ENCODE assay signal across 33 mouse cellular contexts in genomic region chr11:5790431-5790830, GRCm38 (mm10). TPM values are rescaled to one million over a fixed set of nuclear protein-coding genes. Genes with fewer than 3 reads are reported as not detected.
DNase-seq lines count a peak whose midpoint lies in the region; ATAC-seq and TF ChIP-seq lines count a peak whose summit lies in the region.
"Had no signal": no experiment of that assay in that cellular context is flagged by ENCODE, and none has a peak within 500 bp of the region (broad histone marks: within the 10 kb centered on the region; RNA-seq: fewer than 3 reads in every experiment).

No protein-coding gene starts in this region.

- no peak overlapping the region for H3K9ac ChIP-seq in liver, embryonic 13.5 days
- no peak overlapping the region for H3K9ac ChIP-seq in liver, embryonic 12.5 days
- H3K9ac ChIP-seq: heart, embryonic 12.5 days; hindbrain, embryonic 15.5 days; kidney, embryonic 15.5 days; limb, embryonic 12.5 days; lung, embryonic 15.5 days; midbrain, embryonic 15.5 days; neural tube, embryonic 15.5 days had no signal

- peaks cover 45% of the 10 kb centered on the region for H3K4me1 ChIP-seq in liver, embryonic 13.5 days (replicated peaks)
- H3K4me1 ChIP-seq in liver, embryonic 12.5 days: peaks cover 33% of the 10 kb centered on the region
- peaks cover 14% of the 10 kb centered on the region; the same call in 1 of the 2 replicates for H3K4me1 ChIP-seq in spleen, adult 2 months (ENCODE audit: control insufficient read depth, insufficient read depth, insufficient read length)

- no peaks in the 10 kb centered on the region for H3K27me3 ChIP-seq in liver, embryonic 13.5 days
- H3K27me3 ChIP-seq in liver, embryonic 12.5 days (replicated peaks): no peaks in the 10 kb centered on the region
- H3K27me3 ChIP-seq in spleen, adult 2 months (ENCODE audit: control insufficient read depth, insufficient read depth, low read length): no peaks in the 10 kb centered on the region
- H3K27me3 ChIP-seq: heart, embryonic 12.5 days; hindbrain, embryonic 15.5 days; kidney, embryonic 15.5 days; limb, embryonic 12.5 days; lung, embryonic 15.5 days; midbrain, embryonic 15.5 days; neural tube, embryonic 15.5 days had no signal

- peak overlapping the region; percentile 85; the same call in 1 of the 2 replicates for H3K4me2 ChIP-seq in liver, embryonic 13.5 days
- H3K4me2 ChIP-seq in liver, embryonic 12.5 days: no peak overlapping the region

- H3K27ac ChIP-seq in liver, embryonic 13.5 days: 0 out of 2 replicates have a peak overlapping the region, but pooled peaks have one; percentile 98
- no peak overlapping the region for H3K27ac ChIP-seq in liver, embryonic 12.5 days
- peak overlapping the region; percentile 99 for H3K27ac ChIP-seq in spleen, adult 2 months (ENCODE audit: insufficient read depth, low read length)
- H3K27ac ChIP-seq in macrophage: peak overlapping the region; percentile 91
- H3K27ac ChIP-seq: heart, adult 2 months; hindbrain, embryonic 10.5 days; hindbrain, embryonic 15.5 days; limb, embryonic 12.5 days; lung, embryonic 15.5 days; midbrain, embryonic 15.5 days; neural tube, embryonic 15.5 days had no signal

- 83% methylated on average over 1 of the region's 1 CpGs for WGBS in liver, embryonic 13.5 days (ENCODE audit: insufficient replicate concordance)
- 89% methylated on average over 1 of the region's 1 CpGs for WGBS in liver, embryonic 12.5 days (ENCODE audit: insufficient replicate concordance)
- 25% methylated on average over 1 of the region's 1 CpGs for WGBS in spleen, adult 2 months
- WGBS in macrophage (ENCODE audit: missing documents): 80% methylated on average over 1 of the region's 1 CpGs

- H3K36me3 ChIP-seq in liver, embryonic 13.5 days: peaks cover 44% of the 10 kb centered on the region
- H3K36me3 ChIP-seq in liver, embryonic 12.5 days: peaks cover 47% of the 10 kb centered on the region
- H3K36me3 ChIP-seq in spleen, adult 2 months (ENCODE audit: control insufficient read depth, insufficient read depth, low read length): peaks cover 26% of the 10 kb centered on the region
- peaks cover 46% of the 10 kb centered on the region for H3K36me3 ChIP-seq in macrophage (ENCODE audit: inconsistent target)

- TF ChIP-seq POLR2A in spleen, adult 2 months (IDR thresholded peaks at IDR 0.05; ENCODE audit: low read depth, low read length): no peak

- TF ChIP-seq CTCF in spleen, adult 2 months (IDR thresholded peaks at IDR 0.05; ENCODE audit: extremely low read depth, insufficient read depth, insufficient read length, insufficient replicate concordance): no peak

- intact Hi-C loops in left cerebral cortex, postnatal 25 days (cut with DNase I): no loop called here

- no peak overlapping the region for H3K4me3 ChIP-seq in liver, embryonic 13.5 days (replicated peaks)
- H3K4me3 ChIP-seq in liver, embryonic 12.5 days: no peak overlapping the region
- H3K4me3 ChIP-seq in spleen, adult 2 months (ENCODE audit: extremely low read depth, insufficient read depth, insufficient read length): no peak overlapping the region
- no peak overlapping the region for H3K4me3 ChIP-seq in macrophage (ENCODE audit: inconsistent target)
- H3K4me3 ChIP-seq: heart, adult 2 months; heart, embryonic 12.5 days; kidney, embryonic 15.5 days had no signal

- ATAC-seq in liver, embryonic 13.5 days (ENCODE audit: low read depth): no peak
- no peak for ATAC-seq in liver, embryonic 12.5 days
- ATAC-seq: activated CD4-positive, CD25-positive, alpha-beta regulatory T cell, adult 4 months; CD4-positive, CD25-positive, alpha-beta regulatory T cell, adult 4 months; forebrain, embryonic 16.5 days; inflammation-experienced regulatory T-cells, adult 6 months; midbrain, embryonic 15.5 days had no signal

- DNase-seq in liver, embryonic 13.5 days: no peak
- DNase-seq in spleen, adult 2 months (ENCODE audit: low read depth in 1 of 2, low spot score in 2 of 2): no peak
- no peak for DNase-seq in spleen, postnatal 10 days (ENCODE audit: low spot score in 2 of 2)
- DNase-seq in urinary bladder, postnatal 14 days (ENCODE audit: low spot score): no peak
- DNase-seq in left cerebral cortex, postnatal 25 days (ENCODE audit: low spot score in 2 of 2): no peak
- DNase-seq: adrenal gland, adult 2 months; adrenal gland, postnatal 36 days; cerebellum, adult 11 months; cerebellum, adult 9-10 months; cerebellum, postnatal 36 days; gastrocnemius, adult 2 months; gastrocnemius, postnatal 36 days; heart, postnatal 10 days; kidney, adult 18-20 months; kidney, postnatal 25 days; retina, postnatal 1 day; right cerebral cortex, postnatal 14 days; thymus, postnatal 14 days had no signal

- peaks cover 59% of the 10 kb centered on the region for H3K79me2 ChIP-seq in macrophage (ENCODE audit: inconsistent target)

- no peaks in the 10 kb centered on the region for H3K9me3 ChIP-seq in liver, embryonic 13.5 days (replicated peaks)
- no peaks in the 10 kb centered on the region for H3K9me3 ChIP-seq in liver, embryonic 12.5 days (replicated peaks)
- H3K9me3 ChIP-seq: heart, embryonic 12.5 days; hindbrain, embryonic 10.5 days; hindbrain, embryonic 15.5 days; kidney, embryonic 15.5 days; limb, embryonic 12.5 days; lung, embryonic 15.5 days; midbrain, embryonic 15.5 days; neural tube, embryonic 15.5 days had no signal

RNA-seq across cellular contexts. Expression of gene Dbnl, which starts 2.1 kb away (rescaled TPM):
- polyA plus RNA-seq in liver, embryonic 13.5 days (2015; fragmentation: Nextera tagmentation; extraction: Ambion mirVana): 57.5 and 64.4 TPM in 2 replicates
- 71.6 and 72.0 TPM in 2 replicates for polyA plus RNA-seq in liver, embryonic 12.5 days (2016; fragmentation: Nextera tagmentation; extraction: Ambion mirVana)
- polyA plus RNA-seq in spleen, adult 2 months (2012; rRNA removed): 104 and 130 TPM in 2 replicates
- total RNA-seq in macrophage (2018; cell fraction: chromatin; rRNA removed): 100 to 1,000 TPM in 22 of 26 experiments, 10 to 100 TPM in 4; 52.4 to 324 (median 184) TPM
- total RNA-seq in macrophage (2018; cell fraction: cytosol; rRNA removed): 100 to 1,000 TPM; 112 to 283 (median 177) TPM
- total RNA-seq in macrophage (2018; cell fraction: nucleus; rRNA removed): 100 to 1,000 TPM in 20 of 26 experiments, 10 to 100 TPM in 6; 63.8 to 229 (median 124) TPM
- polyA plus RNA-seq in macrophage (2018): 170 to 177 TPM (median 175 TPM) in 3 replicates
- 10 to 100 TPM; 69.2 to 74.1 TPM for total RNA-seq in left cerebral cortex, postnatal 25 days (2021)

RNA-seq across cellular contexts. Expression of gene Pgam2, which starts 13.1 kb away (rescaled TPM):
- polyA plus RNA-seq in liver, embryonic 13.5 days (2015; fragmentation: Nextera tagmentation; extraction: Ambion mirVana): 1.7 and 3.3 TPM in 2 replicates
- polyA plus RNA-seq in liver, embryonic 12.5 days (2016; fragmentation: Nextera tagmentation; extraction: Ambion mirVana): 1.7 TPM in 2 replicates
- polyA plus RNA-seq in spleen, adult 2 months (2012; rRNA removed): 0.85 and 1.5 TPM in 2 replicates
- not detected for total RNA-seq in macrophage (2018; cell fraction: chromatin; rRNA removed)
- not detected for total RNA-seq in macrophage (2018; cell fraction: cytosol; rRNA removed)
- total RNA-seq in macrophage (2018; cell fraction: nucleus; rRNA removed): not detected
- not detected in 3 replicates for polyA plus RNA-seq in macrophage (2018)
- 10 to 100 TPM in 1 of 2 experiments, 1 to 10 TPM in 1; 9.2 to 12.0 TPM for total RNA-seq in left cerebral cortex, postnatal 25 days (2021)
- total RNA-seq: adrenal gland, adult 2 months; adrenal gland, postnatal 36 days had no signal
- polyA plus RNA-seq: adrenal gland, adult 2 months had no signal

RNA-seq across cellular contexts. Expression of gene Urgcp, which starts 28.3 kb away (rescaled TPM):
- polyA plus RNA-seq in liver, embryonic 13.5 days (2015; fragmentation: Nextera tagmentation; extraction: Ambion mirVana): 9.4 and 10.0 TPM in 2 replicates
- polyA plus RNA-seq in liver, embryonic 12.5 days (2016; fragmentation: Nextera tagmentation; extraction: Ambion mirVana): 13.4 and 14.6 TPM in 2 replicates
- polyA plus RNA-seq in spleen, adult 2 months (2012; rRNA removed): 11.8 and 12.0 TPM in 2 replicates
- 10 to 100 TPM in 24 of 26 experiments, 1 to 10 TPM in 2; 8.7 to 41.2 (median 24.2) TPM for total RNA-seq in macrophage (2018; cell fraction: chromatin; rRNA removed)
- 10 to 100 TPM in 24 of 26 experiments, 1 to 10 TPM in 2; 8.2 to 21.6 (median 15.2) TPM for total RNA-seq in macrophage (2018; cell fraction: cytosol; rRNA removed)
- 10 to 100 TPM; 12.0 to 37.8 (median 24.3) TPM for total RNA-seq in macrophage (2018; cell fraction: nucleus; rRNA removed)
- polyA plus RNA-seq in macrophage (2018): 7.5 to 13.5 TPM (median 13.1 TPM) in 3 replicates
- total RNA-seq in left cerebral cortex, postnatal 25 days (2021): 10 to 100 TPM; 60.6 to 67.4 TPM

RNA-seq across cellular contexts. Expression of gene Polm, which starts 47.4 kb away (rescaled TPM):
- polyA plus RNA-seq in liver, embryonic 13.5 days (2015; fragmentation: Nextera tagmentation; extraction: Ambion mirVana): 2.0 and 2.2 TPM in 2 replicates
- 2.8 and 2.9 TPM in 2 replicates for polyA plus RNA-seq in liver, embryonic 12.5 days (2016; fragmentation: Nextera tagmentation; extraction: Ambion mirVana)
- polyA plus RNA-seq in spleen, adult 2 months (2012; rRNA removed): 62.5 and 87.7 TPM in 2 replicates
- 10 to 100 TPM; 10.7 to 72.0 (median 39.8) TPM for total RNA-seq in macrophage (2018; cell fraction: chromatin; rRNA removed)
- 1 to 10 TPM; 2.5 to 6.7 (median 4.5) TPM for total RNA-seq in macrophage (2018; cell fraction: cytosol; rRNA removed)
- 10 to 100 TPM; 10.9 to 41.7 (median 23.6) TPM for total RNA-seq in macrophage (2018; cell fraction: nucleus; rRNA removed)
- 4.5 to 5.8 TPM (median 5.4 TPM) in 3 replicates for polyA plus RNA-seq in macrophage (2018)
- 10 to 100 TPM in 1 of 2 experiments, 1 to 10 TPM in 1; 9.7 to 10.9 TPM for total RNA-seq in left cerebral cortex, postnatal 25 days (2021)
